Mouse (Mus musculus) thymus, postnatal 36 days (tissue): ENCODE results near the gene Slc20a1.

Experiments used
- DNase-seq, 2 experiments: peaks; one replicate each; pipeline ENCODE4 v3.0.0; 2022; ENCODE audit warnings: mixed read lengths in 2 of 2

Slc20a1 gene

DNA sequence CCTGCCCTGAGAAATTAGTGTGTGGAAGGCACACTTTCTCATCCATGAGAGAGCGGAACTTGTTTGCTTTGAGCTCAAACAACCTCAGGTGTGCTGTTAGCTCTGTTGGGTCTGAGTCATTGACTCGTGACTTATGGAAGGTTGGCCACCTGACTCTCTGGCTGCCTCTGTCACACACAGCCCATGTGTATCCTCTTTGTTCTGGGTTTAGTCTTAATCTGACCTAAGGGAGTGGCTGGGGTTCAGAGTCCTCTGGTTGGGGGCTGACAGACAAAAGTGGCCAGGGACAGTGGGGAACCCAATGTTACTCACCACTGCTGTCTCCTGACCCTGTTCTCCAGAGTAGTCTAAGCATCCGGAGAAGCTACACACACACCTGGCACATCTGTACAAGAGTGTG, 59.5 kb downstream of the Slc20a1 start:
- DNase-seq: no peak

GRCm38 (mm10) chr2:129258475-129259211, 60.1 kb downstream of the Slc20a1 start:
- peak; percentile 29 to 39 for DNase-seq

- no peak for DNase-seq
Measured at GRCm38 (mm10) chr2:129260646-129261045, 62.1 kb downstream of the Slc20a1 start.
